Mouse (Mus musculus) ES-Bruce4 (cell line): ENCODE results near the gene Prnp. TPM values are rescaled to one million over a fixed set of nuclear protein-coding genes. Genes with fewer than 3 reads are reported as not detected.
A peak's percentile ranks its signal among the peaks of the same experiment; 100 is the strongest.

ENCODE experiments used
- H3K27ac ChIP-seq: 2 replicates; pipeline ENCODE4 v1.5.1; 2012; ENCODE audit warnings: low read length, inconsistent platforms; ENCODE audit not compliant: insufficient read depth
- H3K27me3 ChIP-seq: 2 replicates; pipeline ENCODE4 v1.6.1; 2012; ENCODE audit warnings: mild to moderate bottlenecking, low read length, inconsistent platforms; ENCODE audit not compliant: control insufficient read depth, poor library complexity, insufficient read depth, severe bottlenecking
- H3K36me3 ChIP-seq: 2 replicates; pipeline ENCODE4 v1.6.1; 2012; ENCODE audit warnings: inconsistent platforms, mild to moderate bottlenecking, low read length, moderate library complexity; ENCODE audit not compliant: control insufficient read depth, poor library complexity, insufficient read depth, severe bottlenecking
- H3K4me1 ChIP-seq: one replicate; pipeline ENCODE4 v1.8.1; 2011; ENCODE audit warnings: low read length; ENCODE audit not compliant: control insufficient read depth, insufficient read depth
- H3K4me3 ChIP-seq: 2 replicates; pipeline ENCODE4 v1.5.1; 2011; ENCODE audit warnings: low read depth, mild to moderate bottlenecking, low read length
- H3K9ac ChIP-seq: 2 replicates; pipeline ENCODE4 v1.6.1; 2012; ENCODE audit warnings: low read depth, mild to moderate bottlenecking, inconsistent platforms; ENCODE audit not compliant: poor library complexity, severe bottlenecking
- H3K9me3 ChIP-seq: replicated peaks from 2 replicates; pipeline ENCODE4 v1.6.1; 2012; ENCODE audit warnings: mild to moderate bottlenecking, low read length, inconsistent platforms; ENCODE audit not compliant: control insufficient read depth, poor library complexity, insufficient read depth, severe bottlenecking
- CTCF ChIP-seq: IDR thresholded peaks from one replicate; pipeline ENCODE4 v1.8.1; 2011; ENCODE audit warnings: low read depth, low read length
- EP300 ChIP-seq: IDR thresholded peaks from 2 replicates; pipeline ENCODE4 v1.6.1; 2011; ENCODE audit warnings: low read depth, low read length; ENCODE audit not compliant: insufficient read depth
- POLR2A ChIP-seq: IDR thresholded peaks from one replicate; pipeline ENCODE4 v1.8.1; 2011; ENCODE audit warnings: low read length; ENCODE audit not compliant: insufficient read depth
- polyA plus RNA-seq: library from polyadenylated mRNA; stranded (reverse); fragments of >200 nt; gene quantifications from 2 replicates; pipeline ENCODE4 v1.2.4, GENCODE M21; 2011; ENCODE audit warnings: low read depth; ENCODE audit not compliant: missing spikeins, insufficient read depth, insufficient read length

Prnp gene
- polyA plus RNA-seq, 1 experiment, result 46.4 TPM

GRCm38 (mm10) chr2:131908906-131909305 is 822 bp upstream of the Prnp start:
- no peak overlapping the region for H3K9ac ChIP-seq
- H3K27me3 ChIP-seq, result no peaks in the 10 kb centered on the region
- H3K27ac ChIP-seq, result no peak overlapping the region
- H3K9me3 ChIP-seq, result no peaks in the 10 kb centered on the region; the same call in 1 of the 2 replicates
- no peaks in the 10 kb centered on the region for H3K4me1 ChIP-seq
- TF ChIP-seq POLR2A (no peak), CTCF (no peak), EP300 (no peak)
- no peaks in the 10 kb centered on the region for H3K36me3 ChIP-seq
- no peak overlapping the region for H3K4me3 ChIP-seq

- Histone ChIP-seq H3K9ac (no peak overlapping the region), H3K27me3 (no peaks in the 10 kb centered on the region), H3K27ac (no peak overlapping the region), H3K4me3 (no peak overlapping the region), H3K9me3 (no peaks in the 10 kb centered on the region; the same call in 1 of the 2 replicates), H3K4me1 (no peaks in the 10 kb centered on the region), H3K36me3 (no peaks in the 10 kb centered on the region)
- TF ChIP-seq POLR2A (no peak), CTCF (no peak), EP300 (no peak)
These were observed 1.1 kb downstream of the Prnp start for GRCm38 (mm10) chr2:131910847-131911246.

- Histone ChIP-seq H3K4me1 (no peaks in the 10 kb centered on the region), H3K4me3 (no peak overlapping the region), H3K27me3 (no peaks in the 10 kb centered on the region), H3K27ac (no peak overlapping the region), H3K36me3 (no peaks in the 10 kb centered on the region), H3K9ac (no peak overlapping the region), H3K9me3 (no peaks in the 10 kb centered on the region; the same call in 1 of the 2 replicates)
- no peak for TF ChIP-seq CTCF
- no peak for TF ChIP-seq POLR2A
- no peak for TF ChIP-seq EP300
These were observed 1.6 kb downstream of the Prnp start for GRCm38 (mm10) chr2:131911341-131911740.

GRCm38 (mm10) chr2:131912526-131913258 is 3.0 kb downstream of the Prnp start:
- Histone ChIP-seq H3K4me1 (no peaks in the 10 kb centered on the region), H3K36me3 (no peaks in the 10 kb centered on the region), H3K27ac (no peak overlapping the region), H3K9ac (no peak overlapping the region), H3K9me3 (peaks cover 8% of the 10 kb centered on the region; the same call in 1 of the 2 replicates), H3K4me3 (no peak overlapping the region), H3K27me3 (no peaks in the 10 kb centered on the region)
- TF ChIP-seq CTCF (no peak), EP300 (no peak), POLR2A (no peak)

- H3K36me3 ChIP-seq, result 0 out of 2 replicates have a peak, but pooled peaks cover 2% of the 10 kb centered on the region
- no peaks in the 10 kb centered on the region for H3K27me3 ChIP-seq
- peaks cover 18% of the 10 kb centered on the region for H3K9me3 ChIP-seq
- H3K27ac ChIP-seq, result 0 out of 2 replicates have a peak overlapping the region, but pooled peaks have one; percentile 64
- TF ChIP-seq CTCF (no peak), POLR2A (no peak), EP300 (no peak)
- H3K9ac ChIP-seq, result no peak overlapping the region
- no peaks in the 10 kb centered on the region for H3K4me1 ChIP-seq
- H3K4me3 ChIP-seq, result no peak overlapping the region
These were observed 22.7 kb downstream of the Prnp start for GRCm38 (mm10) chr2:131932275-131932902.

GRCm38 (mm10) chr2:131933013-131933412 is 23.3 kb downstream of the Prnp start:
- 0 out of 2 replicates have a peak, but pooled peaks cover 2% of the 10 kb centered on the region for H3K36me3 ChIP-seq
- TF ChIP-seq CTCF (no peak), POLR2A (no peak), EP300 (no peak)
- H3K4me3 ChIP-seq, result no peak overlapping the region
- no peaks in the 10 kb centered on the region for H3K27me3 ChIP-seq
- no peaks in the 10 kb centered on the region for H3K4me1 ChIP-seq
- H3K27ac ChIP-seq, result 0 out of 2 replicates have a peak overlapping the region, but pooled peaks have one; percentile 64
- no peak overlapping the region for H3K9ac ChIP-seq
- H3K9me3 ChIP-seq, result peaks cover 18% of the 10 kb centered on the region
